8 mouse cellular contexts compared by ENCODE assay signal in the genomic region with DNA sequence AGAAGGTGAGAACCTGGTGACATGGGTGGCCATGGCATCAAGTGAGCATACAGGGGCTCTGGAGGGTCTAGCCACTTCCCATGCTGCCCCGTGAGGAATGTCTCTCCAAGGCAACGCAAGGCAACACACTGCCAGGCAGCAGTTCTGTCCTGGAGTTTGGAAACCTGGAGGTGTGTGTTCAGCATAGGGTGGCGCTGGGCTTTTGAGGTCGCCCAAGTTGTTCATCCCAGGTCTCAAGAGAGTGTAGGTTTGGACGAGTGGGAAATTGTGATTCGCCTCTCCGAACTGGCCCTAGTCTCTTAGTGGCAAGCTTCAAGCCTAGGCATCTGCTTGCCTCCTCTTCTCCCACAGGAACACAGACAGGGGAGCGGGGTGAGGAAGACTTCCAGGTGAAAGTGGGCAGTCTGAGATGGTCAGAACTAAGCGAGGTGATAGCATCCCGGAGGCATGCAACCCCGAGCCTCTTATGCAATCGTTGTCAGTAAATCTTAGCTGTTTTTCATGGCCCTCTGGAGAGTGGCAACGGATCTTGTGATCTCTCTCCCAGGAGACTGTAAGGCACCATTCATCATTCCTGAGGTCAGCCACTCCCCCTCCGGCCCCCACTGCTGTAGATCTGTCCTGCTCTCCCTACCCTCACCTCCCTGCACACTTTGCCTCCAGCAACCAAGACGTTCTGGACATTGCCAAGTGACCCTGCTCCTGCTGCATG. TPM values are rescaled to one million over a fixed set of nuclear protein-coding genes. Genes with fewer than 3 reads are reported as not detected.
DNase-seq lines count a peak whose midpoint lies in the region; ATAC-seq and TF ChIP-seq lines count a peak whose summit lies in the region.

No protein-coding gene starts in this region.

- peak; percentile 50 to 56 for DNase-seq in lung, adult 18-20 months
- no peak for DNase-seq in lung, postnatal 14 days
- DNase-seq in embryonic facial prominence, embryonic 11.5 days (ENCODE audit: low spot score): no peak
- DNase-seq in liver, postnatal 0 days: no peak
- peak; percentile 67 for DNase-seq in yolk sac, embryonic 10.5 days (ENCODE audit: low spot score)
- DNase-seq in thymus, postnatal 4 days: no peak
- no peak for DNase-seq in cerebellum, adult 9-11 months

- TF ChIP-seq EP300 in liver, postnatal 0 days (IDR thresholded peaks at IDR 0.05; ENCODE audit: low read depth): no peak

- peaks cover 5% of the 10 kb centered on the region for H3K27me3 ChIP-seq in embryonic facial prominence, embryonic 11.5 days (ENCODE audit: control insufficient read depth, insufficient read depth, low read length)
- no peaks in the 10 kb centered on the region for H3K27me3 ChIP-seq in intestine, embryonic 15.5 days (replicated peaks)
- peaks cover 18% of the 10 kb centered on the region for H3K27me3 ChIP-seq in liver, postnatal 0 days (ENCODE audit: insufficient read depth, low read length)

- WGBS in embryonic facial prominence, embryonic 11.5 days: 24% methylated on average over 15 of the region's 15 CpGs
- WGBS in intestine, embryonic 15.5 days: 15% methylated on average over 15 of the region's 15 CpGs
- 16% methylated on average over 15 of the region's 15 CpGs for WGBS in liver, postnatal 0 days (ENCODE audit: insufficient replicate concordance)

- H3K4me3 ChIP-seq in embryonic facial prominence, embryonic 11.5 days (ENCODE audit: low read depth, low read length): peak overlapping the region; percentile 35
- peak overlapping the region; percentile 52 for H3K4me3 ChIP-seq in intestine, embryonic 15.5 days (replicated peaks)
- H3K4me3 ChIP-seq in liver, postnatal 0 days (ENCODE audit: low read depth, low read length): peak overlapping the region; percentile 42

- no peaks in the 10 kb centered on the region for H3K9me3 ChIP-seq in embryonic facial prominence, embryonic 11.5 days (replicated peaks; ENCODE audit: control insufficient read depth, low read length)
- H3K9me3 ChIP-seq in intestine, embryonic 15.5 days: no peaks in the 10 kb centered on the region
- H3K9me3 ChIP-seq in liver, postnatal 0 days (ENCODE audit: low read length): no peaks in the 10 kb centered on the region

- TF ChIP-seq CTCF in liver, postnatal 0 days (IDR thresholded peaks at IDR 0.05; ENCODE audit: low read depth): no peak

- no peak overlapping the region for H3K27ac ChIP-seq in embryonic facial prominence, embryonic 11.5 days (replicated peaks; ENCODE audit: low read depth, low read length)
- 0 out of 2 replicates have a peak overlapping the region, but pooled peaks have one; percentile 6 for H3K27ac ChIP-seq in intestine, embryonic 15.5 days
- no peak overlapping the region for H3K27ac ChIP-seq in liver, postnatal 0 days (ENCODE audit: low read depth)

- peak overlapping the region; percentile 66 for H3K4me2 ChIP-seq in embryonic facial prominence, embryonic 11.5 days (ENCODE audit: low read depth, low read length)
- peak overlapping the region; percentile 94 for H3K4me2 ChIP-seq in intestine, embryonic 15.5 days (replicated peaks)
- peak overlapping the region; percentile 61 for H3K4me2 ChIP-seq in liver, postnatal 0 days (ENCODE audit: low read depth, low read length)

- H3K36me3 ChIP-seq in embryonic facial prominence, embryonic 11.5 days (replicated peaks; ENCODE audit: control insufficient read depth, insufficient read depth, low read depth, low read length): no peaks in the 10 kb centered on the region
- no peaks in the 10 kb centered on the region for H3K36me3 ChIP-seq in intestine, embryonic 15.5 days
- H3K36me3 ChIP-seq in liver, postnatal 0 days (replicated peaks; ENCODE audit: insufficient read depth, low read length): no peaks in the 10 kb centered on the region

- no peak for ATAC-seq in embryonic facial prominence, embryonic 11.5 days (replicated peaks; ENCODE audit: insufficient number of reproducible peaks, low FRiP score, low TSS enrichment, low read depth)
- ATAC-seq in intestine, embryonic 15.5 days: peak; percentile 6; the same call in 1 of the 2 replicates
- no peak for ATAC-seq in liver, postnatal 0 days

- peaks cover 2% of the 10 kb centered on the region; the same call in 1 of the 2 replicates for H3K4me1 ChIP-seq in embryonic facial prominence, embryonic 11.5 days (ENCODE audit: control insufficient read depth, insufficient read depth, low read length)
- H3K4me1 ChIP-seq in intestine, embryonic 15.5 days (replicated peaks): peaks cover 22% of the 10 kb centered on the region
- H3K4me1 ChIP-seq in liver, postnatal 0 days (ENCODE audit: insufficient read depth): peaks cover 8% of the 10 kb centered on the region

- peak overlapping the region; percentile 56 for H3K9ac ChIP-seq in embryonic facial prominence, embryonic 11.5 days (replicated peaks; ENCODE audit: low read length)
- peak overlapping the region; percentile 62 for H3K9ac ChIP-seq in intestine, embryonic 15.5 days
- no peak overlapping the region; the same call in 1 of the 2 replicates for H3K9ac ChIP-seq in liver, postnatal 0 days (replicated peaks)

RNA-seq across cellular contexts. Expression of gene Aebp1, which starts 0.8 kb away (rescaled TPM):
- polyA plus RNA-seq in embryonic facial prominence, embryonic 11.5 days (2014; fragmentation: Nextera tagmentation; extraction: Ambion mirVana): 8.3 and 10.3 TPM in 2 replicates
- 36.4 and 38.4 TPM in 2 replicates for polyA plus RNA-seq in intestine, embryonic 15.5 days (2015; fragmentation: Nextera tagmentation; extraction: Ambion mirVana)
- 2.9 and 3.1 TPM in 2 replicates for polyA plus RNA-seq in liver, postnatal 0 days (2015; fragmentation: Nextera tagmentation; extraction: Ambion mirVana)

RNA-seq across cellular contexts. Expression of gene Pold2, which starts 15.5 kb away (rescaled TPM):
- 101 and 105 TPM in 2 replicates for polyA plus RNA-seq in embryonic facial prominence, embryonic 11.5 days (2014; fragmentation: Nextera tagmentation; extraction: Ambion mirVana)
- 137 TPM in 2 replicates for polyA plus RNA-seq in intestine, embryonic 15.5 days (2015; fragmentation: Nextera tagmentation; extraction: Ambion mirVana)
- polyA plus RNA-seq in liver, postnatal 0 days (2015; fragmentation: Nextera tagmentation; extraction: Ambion mirVana): 24.0 and 27.0 TPM in 2 replicates

RNA-seq across cellular contexts. Expression of gene Polm, which starts 24.7 kb away (rescaled TPM):
- polyA plus RNA-seq in embryonic facial prominence, embryonic 11.5 days (2014; fragmentation: Nextera tagmentation; extraction: Ambion mirVana): 7.0 and 7.1 TPM in 2 replicates
- polyA plus RNA-seq in intestine, embryonic 15.5 days (2015; fragmentation: Nextera tagmentation; extraction: Ambion mirVana): 11.4 TPM in 2 replicates
- polyA plus RNA-seq in liver, postnatal 0 days (2015; fragmentation: Nextera tagmentation; extraction: Ambion mirVana): 2.1 and 2.3 TPM in 2 replicates

RNA-seq across cellular contexts. Expression of gene Myl7, which starts 36.0 kb away (rescaled TPM):
- 7.6 and 25.4 TPM in 2 replicates for polyA plus RNA-seq in embryonic facial prominence, embryonic 11.5 days (2014; fragmentation: Nextera tagmentation; extraction: Ambion mirVana)
- 68.3 and 73.5 TPM in 2 replicates for polyA plus RNA-seq in intestine, embryonic 15.5 days (2015; fragmentation: Nextera tagmentation; extraction: Ambion mirVana)
- polyA plus RNA-seq in liver, postnatal 0 days (2015; fragmentation: Nextera tagmentation; extraction: Ambion mirVana): 2.4 and 2.6 TPM in 2 replicates

RNA-seq across cellular contexts. Expression of gene Pgam2, which starts 59.0 kb away (rescaled TPM):
- polyA plus RNA-seq in embryonic facial prominence, embryonic 11.5 days (2014; fragmentation: Nextera tagmentation; extraction: Ambion mirVana): 9.7 and 10.6 TPM in 2 replicates
- polyA plus RNA-seq in intestine, embryonic 15.5 days (2015; fragmentation: Nextera tagmentation; extraction: Ambion mirVana): 10.4 and 10.8 TPM in 2 replicates
- polyA plus RNA-seq in liver, postnatal 0 days (2015; fragmentation: Nextera tagmentation; extraction: Ambion mirVana): 1.1 and 16.6 TPM in 2 replicates

Comparison
In these comparisons a context has a peak if more than half of its experiments do, and no peak if none do; other contexts are left out.
1. DNase-seq: peak in lung, adult 18-20 months (2 of 2) and yolk sac, embryonic 10.5 days (single experiment); none in lung, postnatal 14 days (single experiment), embryonic facial prominence, embryonic 11.5 days (single experiment), liver, postnatal 0 days (single experiment), thymus, postnatal 4 days (single experiment) and cerebellum, adult 9-11 months (single experiment).
2. Peak in every context shown above with its lines, with median percentiles within 50 percentile points of each other: H3K4me2 ChIP-seq and H3K4me3 ChIP-seq.